Mouse (Mus musculus) bone marrow, adult 2 months (tissue): ENCODE data around the gene Slc47a1.

Experiments used
- CTCF ChIP-seq: fragments of 200-500 bp; IDR thresholded peaks from 2 replicates; pipeline ENCODE4 v1.5.1; 2011; ENCODE audit warnings: low read length, control low read depth; ENCODE audit not compliant: control insufficient read depth, insufficient read depth
- POLR2A ChIP-seq: fragments of 200-500 bp; IDR thresholded peaks from 2 replicates; pipeline ENCODE4 v1.6.1; 2011; ENCODE audit warnings: low read depth, mild to moderate bottlenecking, control low read depth, low read length, borderline replicate concordance; ENCODE audit not compliant: control insufficient read depth

DNA sequence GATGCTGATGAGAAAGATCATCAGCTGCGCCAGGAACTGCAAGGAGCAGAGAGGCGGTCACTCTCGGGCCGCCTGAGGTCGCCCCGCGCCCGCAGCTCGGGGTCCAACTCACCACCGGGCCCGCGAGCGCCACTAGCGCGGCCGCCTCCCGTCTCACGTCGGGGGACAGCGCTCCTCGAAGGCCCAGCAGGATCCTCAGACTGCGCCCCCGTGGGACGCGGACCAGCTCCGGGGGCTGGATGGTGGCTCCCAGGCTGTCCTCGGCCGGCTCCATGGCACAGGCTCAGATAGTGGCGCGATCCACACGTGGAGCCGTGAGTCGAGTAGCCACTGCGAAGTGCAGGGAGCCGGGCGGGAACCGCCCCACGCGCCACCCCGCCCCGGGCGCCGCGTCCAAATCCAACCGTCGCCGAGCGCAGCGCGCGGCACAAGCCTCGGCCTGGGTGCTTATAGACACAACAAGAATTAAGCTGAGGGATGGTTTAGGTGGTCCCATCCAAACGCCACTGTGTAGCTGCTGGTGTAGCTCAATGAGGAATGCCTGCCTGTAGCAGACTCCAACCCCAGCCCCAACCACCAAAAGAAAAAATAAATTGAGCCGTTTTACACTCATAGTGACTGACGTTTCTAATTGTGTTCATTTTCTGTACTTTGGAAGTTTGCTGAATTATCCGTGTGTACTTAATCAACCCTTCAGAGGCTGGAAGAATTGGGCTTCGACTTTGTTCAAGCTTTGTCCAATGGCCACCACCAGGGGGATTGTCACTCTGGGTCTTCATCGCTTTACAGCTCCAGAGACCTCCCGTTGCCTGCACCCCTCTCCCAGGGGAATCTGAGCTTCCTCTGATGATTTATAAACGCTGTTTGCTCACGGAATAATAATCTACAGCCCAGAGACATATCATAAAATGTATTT is 35.4 kb downstream of the Slc47a1 start, which contains the start of gene Slc47a2:
- TF ChIP-seq POLR2A (no peak), CTCF (no peak)
